Mouse (Mus musculus) hindbrain, embryonic 12.5 days (tissue): ENCODE results near the gene Cyp2f2. TPM values are rescaled to one million over a fixed set of nuclear protein-coding genes. Genes with fewer than 3 reads are reported as not detected.
A peak's percentile ranks its signal among the peaks of the same experiment; 100 is the strongest.

Experiments
- ATAC-seq: fragments of 200-750 bp; cut with Nextera tagmentation; 2 replicates; pipeline ENCODE4 v1.8.0; 2017; ENCODE audit warnings: moderate TSS enrichment; ENCODE audit not compliant: low FRiP score
- H3K27ac ChIP-seq: fragments of 300-500 bp; sonication (generic); 2 replicates; pipeline ENCODE4 v1.5.1; 2016; ENCODE audit warnings: mild to moderate bottlenecking
- H3K27me3 ChIP-seq: fragments of 300-500 bp; sonication (generic); 2 replicates; pipeline ENCODE4 v1.6.1; 2016; ENCODE audit warnings: mild to moderate bottlenecking
- H3K36me3 ChIP-seq: fragments of 300-500 bp; sonication (generic); 2 replicates; pipeline ENCODE4 v1.6.1; 2016; ENCODE audit warnings: mild to moderate bottlenecking
- H3K4me1 ChIP-seq: fragments of 300-500 bp; sonication (generic); 2 replicates; pipeline ENCODE4 v1.6.1; 2016
- H3K4me2 ChIP-seq: fragments of 300-500 bp; sonication (generic); replicated peaks from 2 replicates; pipeline ENCODE4 v1.6.1; 2016; ENCODE audit warnings: mild to moderate bottlenecking
- H3K4me3 ChIP-seq: fragments of 300-500 bp; sonication (generic); 2 replicates; pipeline ENCODE4 v1.5.1; 2016; ENCODE audit warnings: mild to moderate bottlenecking
- H3K9ac ChIP-seq: fragments of 300-500 bp; sonication (generic); 2 replicates; pipeline ENCODE4 v1.6.1; 2016; ENCODE audit warnings: mild to moderate bottlenecking, moderate library complexity
- H3K9me3 ChIP-seq: fragments of 300-500 bp; sonication (generic); replicated peaks from 2 replicates; pipeline ENCODE4 v1.6.1; 2016; ENCODE audit warnings: mild to moderate bottlenecking
- WGBS: fragments of 180-500 bp; shearing (Covaris S2); methylation state at CpG from one replicate; pipeline ENCODE4 v1.1.7; 2016; 5-methylcytosine and 5-hydroxymethylcytosine counted together
- polyA plus RNA-seq: library from polyadenylated mRNA; unstranded; fragments of >200 nt; fragmentation: Nextera tagmentation; extraction: Ambion mirVana; gene quantifications from 2 replicates; pipeline ENCODE4 v1.2.1, GENCODE M21; 2016

Gene Cyp2f2
- polyA plus RNA-seq, 1 experiment from 2014 or later = not detected

GRCm38 (mm10) chr7:27159256-27159655, 39.5 kb downstream of the Cyp2f2 start:
- H3K27me3 ChIP-seq = no peaks in the 10 kb centered on the region
- H3K9me3 ChIP-seq = no peaks in the 10 kb centered on the region
- WGBS = 100% methylated on average over 6 of the region's 6 CpGs
- H3K36me3 ChIP-seq = peaks cover 44% of the 10 kb centered on the region
- no peak overlapping the region for H3K27ac ChIP-seq
- no peak overlapping the region for H3K4me2 ChIP-seq
- no peak overlapping the region for H3K9ac ChIP-seq
- peaks cover 44% of the 10 kb centered on the region for H3K4me1 ChIP-seq
- no peak overlapping the region for H3K4me3 ChIP-seq
- no peak for ATAC-seq

GRCm38 (mm10) chr7:27159882-27160281, 40.2 kb downstream of the Cyp2f2 start:
- Histone ChIP-seq H3K4me2 (no peak overlapping the region), H3K9ac (no peak overlapping the region), H3K4me3 (no peak overlapping the region), H3K9me3 (no peaks in the 10 kb centered on the region), H3K36me3 (peaks cover 50% of the 10 kb centered on the region), H3K27me3 (no peaks in the 10 kb centered on the region), H3K4me1 (peaks cover 50% of the 10 kb centered on the region), H3K27ac (no peak overlapping the region)
- 20% methylated on average over 8 of the region's 8 CpGs for WGBS
- peak; percentile 92 for ATAC-seq

- Histone ChIP-seq H3K27me3 (no peaks in the 10 kb centered on the region), H3K9ac (no peak overlapping the region), H3K4me2 (no peak overlapping the region), H3K9me3 (no peaks in the 10 kb centered on the region), H3K4me1 (peaks cover 59% of the 10 kb centered on the region), H3K36me3 (peaks cover 55% of the 10 kb centered on the region), H3K27ac (0 out of 2 replicates have a peak overlapping the region, but pooled peaks have one; percentile 44), H3K4me3 (no peak overlapping the region)
- ATAC-seq = no peak
- WGBS = 94% methylated on average over 3 of the region's 3 CpGs
Observed at GRCm38 (mm10) chr7:27160921-27161320, 41.2 kb downstream of the Cyp2f2 start.

GRCm38 (mm10) chr7:27161744-27162143, 42.0 kb downstream of the Cyp2f2 start:
- no peak overlapping the region for H3K4me2 ChIP-seq
- no peak overlapping the region for H3K9ac ChIP-seq
- H3K27me3 ChIP-seq = no peaks in the 10 kb centered on the region
- H3K27ac ChIP-seq = no peak overlapping the region
- H3K36me3 ChIP-seq = peaks cover 55% of the 10 kb centered on the region
- no peak overlapping the region for H3K4me3 ChIP-seq
- no peaks in the 10 kb centered on the region for H3K9me3 ChIP-seq
- peaks cover 59% of the 10 kb centered on the region for H3K4me1 ChIP-seq
- WGBS = 82% methylated on average over 4 of the region's 4 CpGs
- ATAC-seq = no peak

GRCm38 (mm10) chr7:27162780-27163449, 43.2 kb downstream of the Cyp2f2 start:
- Histone ChIP-seq H3K4me1 (peaks cover 67% of the 10 kb centered on the region), H3K9me3 (no peaks in the 10 kb centered on the region), H3K4me3 (peak overlapping the region; percentile 69; the same call in 1 of the 2 replicates), H3K9ac (peak overlapping the region; percentile 91), H3K4me2 (peak overlapping the region; percentile 87), H3K36me3 (peaks cover 46% of the 10 kb centered on the region), H3K27ac (no peak overlapping the region), H3K27me3 (no peaks in the 10 kb centered on the region)
- no peak for ATAC-seq
- 84% methylated on average over 5 of the region's 5 CpGs for WGBS

GRCm38 (mm10) chr7:27163450-27163805, 43.7 kb downstream of the Cyp2f2 start:
- ATAC-seq = no peak
- Histone ChIP-seq H3K4me2 (peak overlapping the region; percentile 87), H3K9ac (peak overlapping the region; percentile 91), H3K4me3 (peak overlapping the region; percentile 69; the same call in 1 of the 2 replicates), H3K4me1 (peaks cover 68% of the 10 kb centered on the region), H3K27me3 (no peaks in the 10 kb centered on the region), H3K9me3 (no peaks in the 10 kb centered on the region), H3K27ac (no peak overlapping the region), H3K36me3 (peaks cover 41% of the 10 kb centered on the region)
- 80% methylated on average over 5 of the region's 5 CpGs for WGBS

GRCm38 (mm10) chr7:27164112-27164947, 44.6 kb downstream of the Cyp2f2 start:
- peak overlapping the region; percentile 69 for H3K4me3 ChIP-seq
- H3K4me2 ChIP-seq = peak overlapping the region; percentile 87
- ATAC-seq = no peak
- H3K4me1 ChIP-seq = peaks cover 68% of the 10 kb centered on the region
- H3K9me3 ChIP-seq = no peaks in the 10 kb centered on the region
- peaks cover 32% of the 10 kb centered on the region for H3K36me3 ChIP-seq
- H3K9ac ChIP-seq = peak overlapping the region; percentile 91; the same call in 1 of the 2 replicates
- H3K27me3 ChIP-seq = no peaks in the 10 kb centered on the region
- WGBS = 87% methylated on average over 33 of the region's 33 CpGs
- H3K27ac ChIP-seq = no peak overlapping the region

GRCm38 (mm10) chr7:27165007-27165655, 45.4 kb downstream of the Cyp2f2 start:
- peak overlapping the region; percentile 99 for H3K27ac ChIP-seq

GRCm38 (mm10) chr7:27165696-27166095, 46.0 kb downstream of the Cyp2f2 start:
- Histone ChIP-seq H3K9me3 (no peaks in the 10 kb centered on the region), H3K27me3 (no peaks in the 10 kb centered on the region), H3K4me2 (peak overlapping the region; percentile 87), H3K4me3 (peak overlapping the region; percentile 69), H3K36me3 (peaks cover 30% of the 10 kb centered on the region), H3K27ac (peak overlapping the region; percentile 99), H3K4me1 (peaks cover 59% of the 10 kb centered on the region), H3K9ac (peak overlapping the region; percentile 91)
- ATAC-seq = no peak
- 5% methylated on average over 8 of the region's 8 CpGs for WGBS

More at GRCm38 (mm10) chr7:27165007-27165655, 45.4 kb downstream of the Cyp2f2 start:
- H3K9me3 ChIP-seq = no peaks in the 10 kb centered on the region
- no peaks in the 10 kb centered on the region for H3K27me3 ChIP-seq
- peak overlapping the region; percentile 87 for H3K4me2 ChIP-seq
- peak overlapping the region; percentile 91 for H3K9ac ChIP-seq
- no peak for ATAC-seq
- peaks cover 28% of the 10 kb centered on the region for H3K36me3 ChIP-seq
- H3K4me3 ChIP-seq = peak overlapping the region; percentile 69
- H3K4me1 ChIP-seq = peaks cover 65% of the 10 kb centered on the region
- 71% methylated on average over 23 of the region's 23 CpGs for WGBS

GRCm38 (mm10) chr7:27166229-27166613, 46.5 kb downstream of the Cyp2f2 start:
- Histone ChIP-seq H3K27me3 (no peaks in the 10 kb centered on the region), H3K4me1 (peaks cover 54% of the 10 kb centered on the region), H3K9me3 (no peaks in the 10 kb centered on the region), H3K27ac (peak overlapping the region; percentile 99), H3K9ac (peak overlapping the region; percentile 91), H3K4me2 (peak overlapping the region; percentile 87), H3K36me3 (peaks cover 35% of the 10 kb centered on the region), H3K4me3 (peak overlapping the region; percentile 69)
- WGBS = under 1% methylated on average over 35 of the region's 43 CpGs
- ATAC-seq = peak; percentile 72

GRCm38 (mm10) chr7:27166614-27167474, 47.1 kb downstream of the Cyp2f2 start, which contains the start of gene Egln2:
Egln2 (minus strand) TSS chr7:27166802.
- Histone ChIP-seq H3K36me3 (peaks cover 41% of the 10 kb centered on the region), H3K4me1 (peaks cover 48% of the 10 kb centered on the region), H3K4me3 (peak within 1 kb of the TSS; percentile 69), H3K9me3 (no peaks in the 10 kb centered on the region), H3K9ac (peak within 1 kb of the TSS; percentile 91), H3K27me3 (no peaks in the 10 kb centered on the region), H3K4me2 (peak within 1 kb of the TSS; percentile 87), H3K27ac (peak within 1 kb of the TSS; percentile 99)
- ATAC-seq = peak; percentile 83
- 2% methylated on average over 52 of the region's 61 CpGs for WGBS
